Comparison of ENCODE assay signal across 17 mouse cellular contexts in genomic region chr9:62382519-62383084, GRCm38 (mm10). TPM values are rescaled to one million over a fixed set of nuclear protein-coding genes. Genes with fewer than 3 reads are reported as not detected.
DNase-seq lines count a peak whose midpoint lies in the region; ATAC-seq and TF ChIP-seq lines count a peak whose summit lies in the region.
"Had no signal": no experiment of that assay in that cellular context is flagged by ENCODE, and none has a peak within 500 bp of the region (broad histone marks: within the 10 kb centered on the region; RNA-seq: fewer than 3 reads in every experiment).

No protein-coding gene starts in this region.

- peak; percentile 37; the same call in 1 of the 2 replicates for ATAC-seq in hindbrain, embryonic 16.5 days
- ATAC-seq in neural tube, embryonic 13.5 days (ENCODE audit: low read depth) = no peak
- ATAC-seq: intestine, postnatal 0 days; liver, postnatal 0 days; midbrain, embryonic 13.5 days had no signal

- H3K36me3 ChIP-seq in heart, adult 2 months (ENCODE audit: control insufficient read depth, insufficient read depth, low read length) = peaks cover 2% of the 10 kb centered on the region; the same call in 1 of the 2 replicates
- peaks cover 9% of the 10 kb centered on the region; the same call in 1 of the 2 replicates for H3K36me3 ChIP-seq in hindbrain, embryonic 16.5 days (ENCODE audit: control insufficient read depth, insufficient read depth, low read length)
- H3K36me3 ChIP-seq in hindbrain, embryonic 10.5 days = peaks cover 33% of the 10 kb centered on the region
- H3K36me3 ChIP-seq in neural tube, embryonic 13.5 days = peaks cover 27% of the 10 kb centered on the region

- H3K4me1 ChIP-seq in heart, adult 2 months (ENCODE audit: control insufficient read depth, insufficient read depth, low read length) = peaks cover 20% of the 10 kb centered on the region
- peaks cover 6% of the 10 kb centered on the region; the same call in 1 of the 2 replicates for H3K4me1 ChIP-seq in hindbrain, embryonic 16.5 days (ENCODE audit: control insufficient read depth, insufficient read depth, low read depth, low read length)
- peaks cover 19% of the 10 kb centered on the region; the same call in 1 of the 2 replicates for H3K4me1 ChIP-seq in hindbrain, embryonic 10.5 days (replicated peaks)
- peaks cover 7% of the 10 kb centered on the region; the same call in 1 of the 2 replicates for H3K4me1 ChIP-seq in neural tube, embryonic 13.5 days (replicated peaks)
- H3K4me1 ChIP-seq: limb, embryonic 12.5 days had no signal

- TF ChIP-seq POLR2A in heart, adult 2 months (IDR thresholded peaks at IDR 0.05; ENCODE audit: insufficient read depth, low read depth, low read length) = no peak

- H3K4me2 ChIP-seq in hindbrain, embryonic 16.5 days (ENCODE audit: low read length) = no peak overlapping the region
- H3K4me2 ChIP-seq in neural tube, embryonic 13.5 days = no peak overlapping the region
- H3K4me2 ChIP-seq: embryonic facial prominence, embryonic 15.5 days; limb, embryonic 12.5 days; liver, embryonic 11.5 days; midbrain, embryonic 13.5 days had no signal

- no peak overlapping the region for H3K4me3 ChIP-seq in heart, adult 2 months
- H3K4me3 ChIP-seq in hindbrain, embryonic 16.5 days (ENCODE audit: low read length) = no peak overlapping the region
- H3K4me3 ChIP-seq in hindbrain, embryonic 10.5 days = no peak overlapping the region
- H3K4me3 ChIP-seq in neural tube, embryonic 13.5 days = no peak overlapping the region
- H3K4me3 ChIP-seq: embryonic facial prominence, embryonic 15.5 days; limb, embryonic 12.5 days; megakaryocyte, embryonic 14.5 days; midbrain, embryonic 13.5 days had no signal

- H3K79me2 ChIP-seq in heart, adult 2 months (replicated peaks; ENCODE audit: control insufficient read depth, insufficient read depth, low read length) = no peaks in the 10 kb centered on the region

- H3K27me3 ChIP-seq in heart, adult 2 months (ENCODE audit: control insufficient read depth, insufficient read depth, low read length) = no peaks in the 10 kb centered on the region
- H3K27me3 ChIP-seq in hindbrain, embryonic 16.5 days (replicated peaks; ENCODE audit: control insufficient read depth, insufficient read depth, low read length) = no peaks in the 10 kb centered on the region
- H3K27me3 ChIP-seq in hindbrain, embryonic 10.5 days (ENCODE audit: insufficient read depth, poor library complexity, severe bottlenecking) = no peaks in the 10 kb centered on the region
- no peaks in the 10 kb centered on the region for H3K27me3 ChIP-seq in neural tube, embryonic 13.5 days
- H3K27me3 ChIP-seq: embryonic facial prominence, embryonic 15.5 days; limb, embryonic 12.5 days; midbrain, embryonic 13.5 days had no signal

- intact Hi-C loops in heart, adult 2 months (cut with DNase I) = loop anchor here (2.0 kb wide), 1 partner anchor 32 kb away; no protein-coding TSS in a partner anchor
- intact Hi-C loops in heart, postnatal 25 days (cut with DNase I) = loop anchor here (2.0 to 5.0 kb wide), 2 partner anchors 32 to 40 kb away; partner anchors contain the start of gene Anp32a

- 0 out of 2 replicates have a peak, but pooled peaks have one; percentile 46 for TF ChIP-seq EP300 in heart, adult 2 months (IDR thresholded peaks at IDR 0.05; ENCODE audit: insufficient read depth, low read depth, low read length)

- no peak for TF ChIP-seq CTCF in heart, adult 2 months (IDR thresholded peaks at IDR 0.05)

- no peaks in the 10 kb centered on the region for H3K9me3 ChIP-seq in hindbrain, embryonic 16.5 days (ENCODE audit: control insufficient read depth, low read length)
- no peaks in the 10 kb centered on the region for H3K9me3 ChIP-seq in hindbrain, embryonic 10.5 days
- no peaks in the 10 kb centered on the region for H3K9me3 ChIP-seq in neural tube, embryonic 13.5 days
- H3K9me3 ChIP-seq: embryonic facial prominence, embryonic 15.5 days; limb, embryonic 12.5 days; megakaryocyte, embryonic 14.5 days; midbrain, embryonic 13.5 days had no signal

- H3K27ac ChIP-seq in heart, adult 2 months = peak overlapping the region; percentile 64
- H3K27ac ChIP-seq in hindbrain, embryonic 16.5 days (ENCODE audit: low read depth, low read length) = no peak overlapping the region
- H3K27ac ChIP-seq in hindbrain, embryonic 10.5 days = no peak overlapping the region
- 0 out of 2 replicates have a peak overlapping the region, but pooled peaks have one; percentile 3 for H3K27ac ChIP-seq in neural tube, embryonic 13.5 days (replicated peaks)
- H3K27ac ChIP-seq: embryonic facial prominence, embryonic 15.5 days; midbrain, embryonic 13.5 days had no signal

- no peak overlapping the region for H3K9ac ChIP-seq in heart, adult 2 months (ENCODE audit: low read depth, low read length)
- no peak overlapping the region for H3K9ac ChIP-seq in hindbrain, embryonic 16.5 days (ENCODE audit: low read depth, low read length)
- H3K9ac ChIP-seq in neural tube, embryonic 13.5 days = no peak overlapping the region
- H3K9ac ChIP-seq: embryonic facial prominence, embryonic 15.5 days; limb, embryonic 12.5 days; liver, postnatal 0 days; midbrain, embryonic 13.5 days had no signal

- DNase-seq in adrenal gland, postnatal 10 days = peak; percentile 57
- no peak for DNase-seq in adrenal gland, postnatal 4 days (ENCODE audit: low spot score in 2 of 2)
- DNase-seq in heart, adult 2 months = no peak
- DNase-seq in heart, postnatal 25 days (ENCODE audit: low spot score) = no peak
- no peak for DNase-seq in hindbrain, embryonic 10.5 days (ENCODE audit: low spot score)
- no peak for DNase-seq in neural tube, embryonic 10.5 days (ENCODE audit: extremely low spot score, low spot score)
- DNase-seq: cerebellum, adult 9-11 months; kidney, postnatal 25 days; liver, postnatal 0 days had no signal

- 42% methylated on average over 10 of the region's 10 CpGs for WGBS in heart, adult 2 months
- WGBS in hindbrain, embryonic 16.5 days = 68% methylated on average over 10 of the region's 10 CpGs
- WGBS in hindbrain, embryonic 10.5 days = 83% methylated on average over 10 of the region's 10 CpGs
- 80% methylated on average over 10 of the region's 10 CpGs for WGBS in neural tube, embryonic 13.5 days

RNA-seq across cellular contexts. Expression of gene Anp32a, which starts 41.5 kb away (rescaled TPM):
- 100 to 1,000 TPM; 274 to 316 TPM for total RNA-seq in adrenal gland, postnatal 10 days (2021)
- 100 to 1,000 TPM; 437 to 471 TPM for total RNA-seq in adrenal gland, postnatal 4 days (2021)
- 100 to 1,000 TPM; 189 to 204 TPM for total RNA-seq in heart, adult 2 months (2021)
- polyA plus RNA-seq in heart, adult 2 months (2012; rRNA removed) = 28.8 and 68.2 TPM in 2 replicates
- 100 to 1,000 TPM; 186 to 202 TPM for total RNA-seq in heart, postnatal 25 days (2021)
- polyA plus RNA-seq in hindbrain, embryonic 16.5 days (2015; fragmentation: Nextera tagmentation; extraction: Ambion mirVana) = 115 and 156 TPM in 2 replicates
- 211 and 251 TPM in 2 replicates for polyA plus RNA-seq in hindbrain, embryonic 10.5 days (2016; fragmentation: Nextera tagmentation; extraction: Ambion mirVana)
- 128 and 130 TPM in 2 replicates for polyA plus RNA-seq in neural tube, embryonic 13.5 days (2015; fragmentation: Nextera tagmentation; extraction: Ambion mirVana)

Comparison
In these comparisons a context has a peak if more than half of its experiments do, and no peak if none do; other contexts are left out.
1. H3K27ac ChIP-seq: peak in heart, adult 2 months (single experiment) and neural tube, embryonic 13.5 days (single experiment); none in hindbrain, embryonic 16.5 days (single experiment) and hindbrain, embryonic 10.5 days (single experiment).